Mouse (Mus musculus) embryonic facial prominence, embryonic 12.5 days (tissue): ENCODE measurements around the gene Rbp1. TPM values are rescaled to one million over a fixed set of nuclear protein-coding genes. Genes with fewer than 3 reads are reported as not detected.

Experiments
- ATAC-seq: fragments of 200-750 bp; cut with Nextera tagmentation; 2 replicates; pipeline ENCODE4 v1.8.0; 2017; ENCODE audit not compliant: insufficient number of reproducible peaks, insufficient read depth, low FRiP score, low TSS enrichment
- H3K27ac ChIP-seq: fragments of 300-500 bp; sonication (generic); 2 replicates; pipeline ENCODE4 v1.5.1; 2016; ENCODE audit warnings: mild to moderate bottlenecking
- H3K27me3 ChIP-seq: fragments of 300-500 bp; sonication (generic); 2 replicates; pipeline ENCODE4 v1.6.1; 2016; ENCODE audit warnings: mild to moderate bottlenecking, moderate library complexity
- H3K36me3 ChIP-seq: fragments of 300-500 bp; sonication (generic); 2 replicates; pipeline ENCODE4 v1.6.1; 2016; ENCODE audit warnings: mild to moderate bottlenecking
- H3K4me1 ChIP-seq: fragments of 300-500 bp; sonication (generic); 2 replicates; pipeline ENCODE4 v1.6.1; 2016
- H3K4me2 ChIP-seq: fragments of 300-500 bp; sonication (generic); replicated peaks from 2 replicates; pipeline ENCODE4 v1.6.1; 2016; ENCODE audit warnings: mild to moderate bottlenecking, moderate library complexity
- H3K4me3 ChIP-seq: fragments of 300-500 bp; sonication (generic); 2 replicates; pipeline ENCODE4 v1.5.1; 2016; ENCODE audit warnings: mild to moderate bottlenecking
- H3K9ac ChIP-seq: fragments of 300-500 bp; sonication (generic); 2 replicates; pipeline ENCODE4 v1.6.1; 2016; ENCODE audit warnings: mild to moderate bottlenecking, moderate library complexity
- H3K9me3 ChIP-seq: fragments of 300-500 bp; sonication (generic); 2 replicates; pipeline ENCODE4 v1.6.1; 2016; ENCODE audit warnings: mild to moderate bottlenecking, moderate library complexity
- WGBS: fragments of 180-500 bp; shearing (Covaris S2); methylation state at CpG from one replicate; pipeline ENCODE4 v1.1.7; 2016; 5-methylcytosine and 5-hydroxymethylcytosine counted together
- polyA plus RNA-seq: library from polyadenylated mRNA; unstranded; fragments of >200 nt; fragmentation: Nextera tagmentation; extraction: Ambion mirVana; gene quantifications from 2 replicates; pipeline ENCODE4 v1.2.1, GENCODE M21; 2016

The Rbp1 gene
- polyA plus RNA-seq, 1 experiment from 2014 or later, result 85.8 TPM

- Histone ChIP-seq H3K9ac (no peak overlapping the region), H3K27ac (no peak overlapping the region), H3K27me3 (no peaks in the 10 kb centered on the region), H3K36me3 (peaks cover 13% of the 10 kb centered on the region), H3K4me1 (no peaks in the 10 kb centered on the region), H3K9me3 (no peaks in the 10 kb centered on the region), H3K4me2 (no peak overlapping the region), H3K4me3 (no peak overlapping the region)
- no peak for ATAC-seq
- 79% methylated on average over 1 of the region's 1 CpGs for WGBS
These were observed 28.2 kb downstream of the Rbp1 start for GRCm38 (mm10) chr9:98450976-98451375.

GRCm38 (mm10) chr9:98466709-98467108 is 43.9 kb downstream of the Rbp1 start:
- Histone ChIP-seq H3K9me3 (no peaks in the 10 kb centered on the region), H3K4me3 (no peak overlapping the region), H3K27me3 (no peaks in the 10 kb centered on the region), H3K4me1 (no peaks in the 10 kb centered on the region), H3K27ac (no peak overlapping the region), H3K36me3 (no peaks in the 10 kb centered on the region), H3K4me2 (no peak overlapping the region), H3K9ac (no peak overlapping the region)
- ATAC-seq, result no peak
- WGBS, result 77% methylated on average over 2 of the region's 2 CpGs

- no peak overlapping the region for H3K9ac ChIP-seq
These were observed 57.5 kb downstream of the Rbp1 start for GRCm38 (mm10) chr9:98480172-98480749.

GRCm38 (mm10) chr9:98482256-98482655 is 59.5 kb downstream of the Rbp1 start:
- no peaks in the 10 kb centered on the region for H3K27me3 ChIP-seq
- no peak overlapping the region for H3K4me2 ChIP-seq
- H3K27ac ChIP-seq, result no peak overlapping the region; the same call in 1 of the 2 replicates
- 32% methylated on average over 4 of the region's 4 CpGs for WGBS
- H3K9ac ChIP-seq, result no peak overlapping the region
- H3K9me3 ChIP-seq, result no peaks in the 10 kb centered on the region
- ATAC-seq, result no peak
- no peaks in the 10 kb centered on the region for H3K4me1 ChIP-seq
- no peak overlapping the region for H3K4me3 ChIP-seq
- no peaks in the 10 kb centered on the region for H3K36me3 ChIP-seq

More at GRCm38 (mm10) chr9:98480172-98480749, 57.5 kb downstream of the Rbp1 start:
- Histone ChIP-seq H3K27me3 (no peaks in the 10 kb centered on the region), H3K9me3 (no peaks in the 10 kb centered on the region), H3K4me3 (no peak overlapping the region), H3K4me1 (no peaks in the 10 kb centered on the region), H3K27ac (no peak overlapping the region), H3K36me3 (no peaks in the 10 kb centered on the region), H3K4me2 (no peak overlapping the region)
- ATAC-seq, result no peak
- WGBS, result 88% methylated on average over 2 of the region's 2 CpGs

- H3K4me2 ChIP-seq, result no peak overlapping the region
- WGBS, result 83% methylated on average over 7 of the region's 7 CpGs
- H3K27me3 ChIP-seq, result no peaks in the 10 kb centered on the region
- H3K36me3 ChIP-seq, result no peaks in the 10 kb centered on the region
- no peak overlapping the region for H3K9ac ChIP-seq
- H3K4me3 ChIP-seq, result no peak overlapping the region
- ATAC-seq, result no peak
- H3K4me1 ChIP-seq, result no peaks in the 10 kb centered on the region
- H3K9me3 ChIP-seq, result no peaks in the 10 kb centered on the region
- no peak overlapping the region for H3K27ac ChIP-seq
These were observed 62.3 kb downstream of the Rbp1 start for GRCm38 (mm10) chr9:98485020-98485419.

GRCm38 (mm10) chr9:98485815-98486214 is 63.1 kb downstream of the Rbp1 start, which contains the start of gene Rbp2:
Rbp2 (plus strand) TSS chr9:98486115.
- WGBS, result 89% methylated on average over 3 of the region's 3 CpGs
- Histone ChIP-seq H3K36me3 (no peaks in the 10 kb centered on the region), H3K9ac (no peak within 1 kb of the TSS), H3K4me1 (no peaks in the 10 kb centered on the region), H3K9me3 (no peaks in the 10 kb centered on the region), H3K4me3 (no peak within 1 kb of the TSS), H3K27me3 (no peaks in the 10 kb centered on the region), H3K27ac (no peak within 1 kb of the TSS), H3K4me2 (no peak within 1 kb of the TSS)
- ATAC-seq, result no peak

- no peak for ATAC-seq
- Histone ChIP-seq H3K9ac (no peak overlapping the region), H3K27ac (no peak overlapping the region), H3K4me3 (no peak overlapping the region), H3K9me3 (no peaks in the 10 kb centered on the region), H3K27me3 (no peaks in the 10 kb centered on the region), H3K36me3 (no peaks in the 10 kb centered on the region), H3K4me1 (no peaks in the 10 kb centered on the region), H3K4me2 (no peak overlapping the region)
- 63% methylated on average over 6 of the region's 6 CpGs for WGBS
These were observed 64.5 kb downstream of the Rbp1 start for GRCm38 (mm10) chr9:98487273-98487672.

GRCm38 (mm10) chr9:98489532-98489931 is 66.8 kb downstream of the Rbp1 start:
- H3K9ac ChIP-seq, result no peak overlapping the region
- H3K27me3 ChIP-seq, result no peaks in the 10 kb centered on the region
- WGBS, result 61% methylated on average over 4 of the region's 4 CpGs
- H3K4me2 ChIP-seq, result no peak overlapping the region
- H3K9me3 ChIP-seq, result no peaks in the 10 kb centered on the region
- H3K27ac ChIP-seq, result no peak overlapping the region
- no peaks in the 10 kb centered on the region for H3K36me3 ChIP-seq
- no peaks in the 10 kb centered on the region for H3K4me1 ChIP-seq
- ATAC-seq, result no peak
- no peak overlapping the region for H3K4me3 ChIP-seq

GRCm38 (mm10) chr9:98490128-98490527 is 67.4 kb downstream of the Rbp1 start:
- no peaks in the 10 kb centered on the region for H3K27me3 ChIP-seq
- no peaks in the 10 kb centered on the region for H3K36me3 ChIP-seq
- 45% methylated on average over 4 of the region's 4 CpGs for WGBS
- no peak overlapping the region for H3K4me3 ChIP-seq
- H3K4me1 ChIP-seq, result no peaks in the 10 kb centered on the region
- no peak overlapping the region for H3K9ac ChIP-seq
- no peak overlapping the region for H3K4me2 ChIP-seq
- no peak for ATAC-seq
- H3K9me3 ChIP-seq, result no peaks in the 10 kb centered on the region
- no peak overlapping the region for H3K27ac ChIP-seq

- no peak for ATAC-seq
- H3K27me3 ChIP-seq, result no peaks in the 10 kb centered on the region
- WGBS, result 83% methylated on average over 5 of the region's 5 CpGs
- no peak overlapping the region for H3K4me2 ChIP-seq
- H3K9ac ChIP-seq, result no peak overlapping the region
- H3K4me1 ChIP-seq, result no peaks in the 10 kb centered on the region
- no peaks in the 10 kb centered on the region for H3K9me3 ChIP-seq
- H3K36me3 ChIP-seq, result no peaks in the 10 kb centered on the region
- no peak overlapping the region for H3K4me3 ChIP-seq
- H3K27ac ChIP-seq, result no peak overlapping the region
These were observed 68.3 kb downstream of the Rbp1 start for GRCm38 (mm10) chr9:98491071-98491470.

- H3K9ac ChIP-seq, result no peak overlapping the region
- H3K27ac ChIP-seq, result no peak overlapping the region
- H3K27me3 ChIP-seq, result no peaks in the 10 kb centered on the region
- no peak for ATAC-seq
- H3K4me1 ChIP-seq, result no peaks in the 10 kb centered on the region
- H3K4me3 ChIP-seq, result no peak overlapping the region
- no peaks in the 10 kb centered on the region for H3K9me3 ChIP-seq
- H3K4me2 ChIP-seq, result no peak overlapping the region
- WGBS, result 87% methylated on average over 5 of the region's 5 CpGs
- no peaks in the 10 kb centered on the region for H3K36me3 ChIP-seq
These were observed 69.5 kb downstream of the Rbp1 start for GRCm38 (mm10) chr9:98492212-98492611.

- no peaks in the 10 kb centered on the region for H3K36me3 ChIP-seq
- H3K9me3 ChIP-seq, result no peaks in the 10 kb centered on the region
- 46% methylated on average over 1 of the region's 1 CpGs for WGBS
- no peak overlapping the region for H3K4me3 ChIP-seq
- peaks cover 3% of the 10 kb centered on the region; the same call in 1 of the 2 replicates for H3K4me1 ChIP-seq
- no peak for ATAC-seq
- no peak overlapping the region for H3K4me2 ChIP-seq
- H3K9ac ChIP-seq, result no peak overlapping the region
- no peaks in the 10 kb centered on the region for H3K27me3 ChIP-seq
- H3K27ac ChIP-seq, result no peak overlapping the region
These were observed 70.1 kb downstream of the Rbp1 start for GRCm38 (mm10) chr9:98492821-98493220.
